Mouse (Mus musculus): ENCODE measurements around the gene Rmi1. TPM values are rescaled to one million over a fixed set of nuclear protein-coding genes. Genes with fewer than 3 reads are reported as not detected.
"Not testable (repeated sequence)": the region's sequence is repeated elsewhere in the genome, so short reads cannot be mapped to it uniquely, and the experiment has no call there.

The Rmi1 gene
- polyA plus RNA-seq, 1 experiment from 2014 or later: 29.8 TPM

DNA sequence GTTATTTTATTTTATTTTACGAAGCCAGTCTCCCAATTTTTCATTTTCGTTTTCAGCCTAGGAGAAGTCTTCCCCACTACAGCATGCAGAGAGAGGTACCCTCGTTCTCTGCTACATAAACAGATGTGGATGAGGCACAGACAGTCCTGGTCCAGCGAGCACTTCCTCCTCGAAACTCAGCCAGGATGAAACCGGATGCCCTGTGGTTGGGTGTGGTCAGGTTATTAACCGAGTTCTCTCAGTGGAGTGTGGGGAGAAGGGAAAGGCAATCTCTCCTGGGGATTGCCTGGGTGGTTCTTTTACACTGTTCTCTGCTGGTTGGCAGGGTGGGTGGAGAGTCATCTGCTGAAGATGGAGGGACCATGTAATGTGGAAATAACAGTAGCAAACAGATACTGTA is 41.7 kb downstream of the Rmi1 start:
- H3K4me2 ChIP-seq (ENCODE audit: low read depth): no peak overlapping the region
- DNase-seq (ENCODE audit: low spot score) (no peak), ATAC-seq (ENCODE audit: insufficient read depth, low FRiP score, low TSS enrichment) (no peak)
- no peaks in the 10 kb centered on the region for H3K9me3 ChIP-seq (ENCODE audit: control insufficient read depth, low read length)
- H3K27ac ChIP-seq (ENCODE audit: low read depth, low read length): no peak overlapping the region
- no peak overlapping the region for H3K4me3 ChIP-seq (ENCODE audit: low read depth, low read length)
- no peaks in the 10 kb centered on the region; the same call in 1 of the 2 replicates for H3K4me1 ChIP-seq (ENCODE audit: control insufficient read depth, insufficient read depth, low read length)
- no peak overlapping the region for H3K9ac ChIP-seq (ENCODE audit: low read length)
- WGBS: 57% methylated on average over 7 of the region's 7 CpGs
- H3K36me3 ChIP-seq (ENCODE audit: control insufficient read depth, insufficient read depth, low read length): no peaks in the 10 kb centered on the region
- no peaks in the 10 kb centered on the region for H3K27me3 ChIP-seq (ENCODE audit: control insufficient read depth, insufficient read depth, low read length)

DNA sequence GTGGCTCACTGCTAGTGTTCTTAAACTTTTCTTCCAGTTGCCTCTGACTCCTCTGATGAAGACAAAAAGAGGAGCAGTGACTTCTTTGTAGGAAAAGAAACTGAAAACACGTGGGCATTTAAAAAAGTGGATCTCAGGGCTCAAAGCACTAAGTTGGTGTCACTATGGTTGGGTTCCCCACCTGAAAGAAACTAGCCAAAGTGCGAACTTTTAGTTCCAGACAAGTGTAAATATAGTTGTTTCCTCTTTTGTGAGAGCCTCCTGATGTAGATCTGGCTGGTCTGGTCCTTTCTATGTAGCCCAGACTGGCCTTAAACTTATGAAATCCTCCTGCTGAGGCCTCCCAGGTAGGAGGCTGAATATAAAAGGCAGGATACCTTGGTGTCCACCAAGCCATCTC is 44.5 kb downstream of the Rmi1 start:
- no peak overlapping the region for H3K4me3 ChIP-seq (ENCODE audit: low read depth, low read length)
- no peaks in the 10 kb centered on the region for H3K27me3 ChIP-seq (ENCODE audit: control insufficient read depth, insufficient read depth, low read length)
- no peak overlapping the region for H3K27ac ChIP-seq (ENCODE audit: low read depth, low read length)
- no peaks in the 10 kb centered on the region for H3K4me1 ChIP-seq (ENCODE audit: control insufficient read depth, insufficient read depth, low read length)
- DNase-seq (ENCODE audit: low spot score) (no peak), ATAC-seq (ENCODE audit: insufficient read depth, low FRiP score, low TSS enrichment) (no peak)
- no peak overlapping the region for H3K9ac ChIP-seq (ENCODE audit: low read length)
- H3K9me3 ChIP-seq (ENCODE audit: control insufficient read depth, low read length): no peaks in the 10 kb centered on the region
- 76% methylated on average over 2 of the region's 2 CpGs for WGBS
- no peak overlapping the region for H3K4me2 ChIP-seq (ENCODE audit: low read depth)
- no peaks in the 10 kb centered on the region for H3K36me3 ChIP-seq (ENCODE audit: control insufficient read depth, insufficient read depth, low read length)

DNA sequence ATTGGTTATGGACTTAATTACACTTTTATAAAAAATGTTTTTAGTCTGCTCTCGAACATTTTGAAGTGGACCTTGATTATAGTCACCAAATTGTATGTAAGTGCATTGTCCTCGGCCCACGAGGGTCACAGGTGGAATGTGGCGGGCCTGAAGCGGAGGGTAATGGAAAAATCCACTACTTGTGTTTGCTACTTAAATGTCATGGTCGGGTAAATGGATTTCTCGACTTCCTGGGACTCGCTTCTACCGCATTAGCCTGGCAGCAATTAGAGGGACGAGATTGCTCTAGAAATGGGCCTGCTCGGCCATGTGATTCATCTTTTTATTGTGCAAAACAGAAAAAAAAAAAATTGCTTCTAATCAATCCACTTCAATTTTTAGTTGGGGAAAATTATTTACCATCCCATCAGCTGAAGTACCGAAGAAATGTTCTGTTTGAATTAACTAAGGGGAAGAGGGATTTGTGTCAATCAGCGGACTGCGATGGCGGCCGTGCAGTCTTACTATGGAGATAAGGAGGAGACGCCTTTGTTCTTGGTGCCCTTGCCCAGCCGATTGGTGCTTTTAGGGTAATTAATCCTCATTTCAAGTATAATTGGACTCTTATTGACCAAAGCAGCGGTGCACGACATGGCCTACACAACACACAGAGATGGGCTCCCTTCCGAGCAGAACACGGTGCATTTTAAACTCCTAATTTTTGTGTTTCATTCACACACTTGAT is 48.6 kb downstream of the Rmi1 start:
- Histone ChIP-seq H3K4me2 (ENCODE audit: low read depth) (no peak overlapping the region), H3K9me3 (ENCODE audit: control insufficient read depth, low read length) (no peaks in the 10 kb centered on the region), H3K27ac (ENCODE audit: low read depth, low read length) (no peak overlapping the region), H3K36me3 (ENCODE audit: control insufficient read depth, insufficient read depth, low read length) (no peaks in the 10 kb centered on the region), H3K9ac (ENCODE audit: low read length) (no peak overlapping the region), H3K4me1 (ENCODE audit: control insufficient read depth, insufficient read depth, low read length) (no peaks in the 10 kb centered on the region; the same call in 1 of the 2 replicates), H3K27me3 (ENCODE audit: control insufficient read depth, insufficient read depth, low read length) (peaks cover 8% of the 10 kb centered on the region), H3K4me3 (ENCODE audit: low read depth, low read length) (no peak overlapping the region)
- ATAC-seq (ENCODE audit: insufficient read depth, low FRiP score, low TSS enrichment) (no peak), DNase-seq (ENCODE audit: low spot score) (no peak)
- 72% methylated on average over 22 of the region's 22 CpGs for WGBS

DNA sequence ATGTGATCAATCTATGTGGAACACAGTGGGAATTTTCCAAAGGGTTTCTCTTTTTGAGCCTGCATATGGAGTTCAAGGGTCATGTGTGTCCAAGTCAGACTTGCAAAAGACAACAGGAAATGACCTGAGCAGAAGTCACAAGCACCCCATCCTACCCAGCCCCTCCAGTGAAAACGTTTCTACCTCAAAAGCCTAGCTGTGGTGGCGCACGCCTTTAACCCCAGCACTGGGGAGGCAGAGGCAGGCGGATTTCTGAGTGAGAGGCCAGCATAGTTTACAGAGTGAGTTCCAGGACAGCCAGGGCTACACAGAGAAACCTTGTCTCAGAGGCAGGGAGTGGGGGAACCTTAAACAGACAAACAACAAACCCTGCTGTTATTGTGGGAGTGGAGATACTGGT is 50.2 kb downstream of the Rmi1 start:
- Histone ChIP-seq H3K9me3 (ENCODE audit: control insufficient read depth, low read length) (no peaks in the 10 kb centered on the region), H3K9ac (ENCODE audit: low read length) (no peak overlapping the region), H3K4me3 (ENCODE audit: low read depth, low read length) (no peak overlapping the region), H3K4me2 (ENCODE audit: low read depth) (no peak overlapping the region), H3K27me3 (ENCODE audit: control insufficient read depth, insufficient read depth, low read length) (peaks cover 8% of the 10 kb centered on the region), H3K4me1 (ENCODE audit: control insufficient read depth, insufficient read depth, low read length) (no peaks in the 10 kb centered on the region; the same call in 1 of the 2 replicates), H3K27ac (ENCODE audit: low read depth, low read length) (no peak overlapping the region), H3K36me3 (ENCODE audit: control insufficient read depth, insufficient read depth, low read length) (no peaks in the 10 kb centered on the region)
- no peak for ATAC-seq (ENCODE audit: insufficient read depth, low FRiP score, low TSS enrichment)
- DNase-seq (ENCODE audit: low spot score): no peak
- 69% methylated on average over 4 of the region's 4 CpGs for WGBS

DNA sequence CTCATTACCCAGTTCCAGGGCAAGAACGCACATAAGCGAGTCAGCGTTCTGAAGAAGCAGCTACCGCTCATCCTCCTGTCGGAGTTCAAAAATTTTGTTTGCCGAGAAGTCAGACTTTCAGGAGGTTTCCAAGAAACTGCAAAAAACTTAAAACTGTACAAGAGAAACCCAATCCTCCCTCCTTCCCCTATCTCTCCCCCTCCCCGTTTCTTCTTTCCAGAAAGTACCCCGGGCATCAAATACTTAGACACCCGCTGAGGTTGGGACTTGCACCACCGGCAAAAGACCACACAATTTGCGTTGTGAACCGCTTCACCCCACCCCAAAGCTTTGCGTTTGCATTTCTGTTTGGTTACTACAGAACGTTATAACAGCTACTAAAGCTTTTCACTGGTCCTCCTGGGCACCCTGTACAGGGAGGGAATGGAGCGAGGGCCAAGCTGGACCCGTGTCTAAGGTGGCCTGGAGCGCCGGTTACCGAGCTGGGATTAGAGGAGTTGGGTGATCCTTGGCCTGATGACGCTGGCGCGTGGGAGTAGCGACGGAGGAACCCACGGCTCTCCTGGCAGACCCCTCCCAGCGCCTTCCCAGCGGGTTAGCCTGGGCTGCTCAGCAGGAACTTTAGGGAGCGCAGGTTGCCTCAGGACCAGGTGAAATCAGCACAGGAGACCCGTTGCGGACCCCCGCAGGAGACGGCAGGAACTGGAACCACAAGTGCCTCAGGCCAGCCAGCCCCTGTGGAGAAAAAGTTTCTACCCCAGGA is 50.8 kb downstream of the Rmi1 start:
- Histone ChIP-seq H3K9me3 (ENCODE audit: control insufficient read depth, low read length) (no peaks in the 10 kb centered on the region), H3K4me2 (ENCODE audit: low read depth) (peak overlapping the region; percentile 41), H3K4me1 (ENCODE audit: control insufficient read depth, insufficient read depth, low read length) (no peaks in the 10 kb centered on the region; the same call in 1 of the 2 replicates), H3K27ac (ENCODE audit: low read depth, low read length) (no peak overlapping the region), H3K9ac (ENCODE audit: low read length) (no peak overlapping the region), H3K36me3 (ENCODE audit: control insufficient read depth, insufficient read depth, low read length) (no peaks in the 10 kb centered on the region), H3K4me3 (ENCODE audit: low read depth, low read length) (peak overlapping the region; percentile 15; the same call in 1 of the 2 replicates), H3K27me3 (ENCODE audit: control insufficient read depth, insufficient read depth, low read length) (peaks cover 8% of the 10 kb centered on the region)
- DNase-seq (ENCODE audit: low spot score): no peak
- ATAC-seq (ENCODE audit: insufficient read depth, low FRiP score, low TSS enrichment): no peak
- 13% methylated on average over 32 of the region's 32 CpGs for WGBS

DNA sequence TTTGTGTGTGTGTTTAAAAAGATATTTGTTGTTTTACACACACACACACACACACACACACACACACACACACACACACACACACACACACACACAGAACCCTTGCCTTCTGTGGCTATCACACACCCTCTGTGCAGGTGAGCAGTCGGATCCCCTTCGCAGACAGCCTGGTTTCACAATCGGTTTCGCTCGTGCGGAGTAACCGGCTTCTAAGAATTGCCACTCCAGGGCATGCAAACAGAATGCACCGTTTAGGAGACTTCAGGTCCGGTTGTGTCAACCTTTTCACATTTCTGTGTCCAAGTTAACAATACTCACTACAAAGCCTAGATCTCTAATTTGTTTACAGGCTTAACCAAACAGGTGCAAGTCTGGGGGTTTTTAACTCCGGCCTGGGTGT is 51.5 kb downstream of the Rmi1 start:
- ATAC-seq (ENCODE audit: insufficient read depth, low FRiP score, low TSS enrichment) (no peak), DNase-seq (ENCODE audit: low spot score) (no peak)
- no peaks in the 10 kb centered on the region; the same call in 1 of the 2 replicates for H3K4me1 ChIP-seq (ENCODE audit: control insufficient read depth, insufficient read depth, low read length)
- no peak overlapping the region for H3K4me2 ChIP-seq (ENCODE audit: low read depth)
- WGBS: 29% methylated on average over 10 of the region's 10 CpGs
- H3K4me3 ChIP-seq (ENCODE audit: low read depth, low read length): no peak overlapping the region
- no peak overlapping the region for H3K27ac ChIP-seq (ENCODE audit: low read depth, low read length)
- H3K36me3 ChIP-seq (ENCODE audit: control insufficient read depth, insufficient read depth, low read length): no peaks in the 10 kb centered on the region
- peaks cover 8% of the 10 kb centered on the region for H3K27me3 ChIP-seq (ENCODE audit: control insufficient read depth, insufficient read depth, low read length)
- no peak overlapping the region for H3K9ac ChIP-seq (ENCODE audit: low read length)
- no peaks in the 10 kb centered on the region for H3K9me3 ChIP-seq (ENCODE audit: control insufficient read depth, low read length)

DNA sequence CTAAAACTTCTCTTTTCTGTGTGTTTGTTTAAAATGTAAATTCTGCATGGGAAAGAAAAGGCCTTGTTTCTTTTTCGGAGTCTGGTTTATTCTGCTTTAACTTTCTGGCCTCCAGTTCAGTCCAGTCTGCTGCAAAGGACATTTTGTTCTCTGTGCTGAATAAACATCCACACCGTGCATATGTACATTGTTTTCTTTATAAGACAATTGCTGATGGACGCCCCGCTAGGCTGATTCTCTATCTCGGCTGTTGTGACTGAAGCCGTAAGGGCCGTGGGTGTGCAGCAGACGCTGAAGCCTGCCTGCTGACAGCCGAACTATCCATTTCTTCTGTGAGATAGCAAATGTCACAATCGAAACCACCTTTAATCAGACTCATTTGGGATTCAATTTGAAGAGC is 54.5 kb downstream of the Rmi1 start:
- ATAC-seq (ENCODE audit: insufficient read depth, low FRiP score, low TSS enrichment) (no peak), DNase-seq (ENCODE audit: low spot score) (no peak)
- H3K4me2 ChIP-seq (ENCODE audit: low read depth): no peak overlapping the region
- H3K4me3 ChIP-seq (ENCODE audit: low read depth, low read length): no peak overlapping the region
- peaks cover 8% of the 10 kb centered on the region for H3K27me3 ChIP-seq (ENCODE audit: control insufficient read depth, insufficient read depth, low read length)
- WGBS: 54% methylated on average over 10 of the region's 10 CpGs
- H3K9ac ChIP-seq (ENCODE audit: low read length): no peak overlapping the region
- H3K36me3 ChIP-seq (ENCODE audit: control insufficient read depth, insufficient read depth, low read length): no peaks in the 10 kb centered on the region
- no peak overlapping the region for H3K27ac ChIP-seq (ENCODE audit: low read depth, low read length)
- H3K9me3 ChIP-seq (ENCODE audit: control insufficient read depth, low read length): no peaks in the 10 kb centered on the region
- H3K4me1 ChIP-seq (ENCODE audit: control insufficient read depth, insufficient read depth, low read length): no peaks in the 10 kb centered on the region; the same call in 1 of the 2 replicates

DNA sequence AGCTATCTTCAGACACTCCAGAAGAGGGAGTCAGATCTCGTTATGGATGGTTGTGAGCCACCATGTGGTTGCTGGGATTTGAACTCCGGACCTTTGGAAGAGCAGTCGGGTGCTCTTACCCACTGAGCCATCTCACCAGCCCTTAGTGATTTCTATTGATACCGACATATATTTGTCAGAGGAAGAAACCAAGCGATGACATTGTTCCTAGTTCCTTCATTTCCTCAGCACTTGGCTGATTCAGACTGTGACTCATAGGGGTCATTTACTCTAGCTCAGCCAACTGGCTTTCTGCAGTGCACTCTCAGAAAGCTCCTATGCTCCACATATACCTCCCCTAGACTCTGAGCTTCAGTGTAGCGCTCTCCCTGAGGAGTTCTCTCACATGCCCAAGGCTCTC is 56.8 kb downstream of the Rmi1 start:
- not testable (repeated sequence) for H3K9me3 ChIP-seq (ENCODE audit: control insufficient read depth, low read length); H3K9ac ChIP-seq (ENCODE audit: low read length); DNase-seq (ENCODE audit: low spot score); H3K27ac ChIP-seq (ENCODE audit: low read depth, low read length); ATAC-seq (ENCODE audit: insufficient read depth, low FRiP score, low TSS enrichment); H3K4me1 ChIP-seq (ENCODE audit: control insufficient read depth, insufficient read depth, low read length); H3K4me2 ChIP-seq (ENCODE audit: low read depth); H3K27me3 ChIP-seq (ENCODE audit: control insufficient read depth, insufficient read depth, low read length); H3K4me3 ChIP-seq (ENCODE audit: low read depth, low read length); H3K36me3 ChIP-seq (ENCODE audit: control insufficient read depth, insufficient read depth, low read length)
- 92% methylated on average over 6 of the region's 6 CpGs for WGBS

Data from neural tube, embryonic 11.5 days (tissue).